Mouse (Mus musculus) thymus, adult 18-20 months (tissue): Measurements from ENCODE around the gene Dppa1.
"Not testable (repeated sequence)": the region's sequence is repeated elsewhere in the genome, so short reads cannot be mapped to it uniquely, and the experiment has no call there.

Experiments
- DNase-seq, 2 experiments: peaks; one replicate each; pipeline ENCODE4 v3.0.0; 2022; ENCODE audit warnings: mixed read lengths in 2 of 2

Dppa1 gene

GRCm38 (mm10) chr11:46629211-46629795, at the start of gene Dppa1:
Gene Dppa1, minus strand, starts transcription at chr11:46629261.
- DNase-seq = no peak

GRCm38 (mm10) chr11:46667938-46668337, 38.9 kb upstream of the Dppa1 start:
- no peak for DNase-seq

- no peak for DNase-seq
Observed at GRCm38 (mm10) chr11:46667105-46667504, 38.0 kb upstream of the Dppa1 start.

GRCm38 (mm10) chr11:46665599-46666522, 36.8 kb upstream of the Dppa1 start:
- DNase-seq = no peak

- no peak for DNase-seq
Observed at GRCm38 (mm10) chr11:46663215-46663614, 34.2 kb upstream of the Dppa1 start.

- no peak for DNase-seq
Observed at GRCm38 (mm10) chr11:46652476-46652875, 23.4 kb upstream of the Dppa1 start.

- DNase-seq = not testable (repeated sequence)
Observed at GRCm38 (mm10) chr11:46649655-46650054, 20.6 kb upstream of the Dppa1 start.

GRCm38 (mm10) chr11:46644824-46645223, 15.8 kb upstream of the Dppa1 start:
- DNase-seq = no peak

GRCm38 (mm10) chr11:46636568-46636967, 7.5 kb upstream of the Dppa1 start:
- DNase-seq = no peak

- not testable (repeated sequence) for DNase-seq
Observed at GRCm38 (mm10) chr11:46635516-46635915, 6.5 kb upstream of the Dppa1 start.

GRCm38 (mm10) chr11:46631635-46632034, 2.6 kb upstream of the Dppa1 start:
- no peak for DNase-seq

- DNase-seq = no peak
Observed at GRCm38 (mm10) chr11:46620414-46621168, 8.5 kb downstream of the Dppa1 start.

GRCm38 (mm10) chr11:46619929-46620328, 9.1 kb downstream of the Dppa1 start:
- no peak for DNase-seq

- DNase-seq = no peak
Observed at GRCm38 (mm10) chr11:46592416-46592815, 36.6 kb downstream of the Dppa1 start.

GRCm38 (mm10) chr11:46582741-46583140, 46.3 kb downstream of the Dppa1 start:
- no peak for DNase-seq

- DNase-seq = no peak
Observed at GRCm38 (mm10) chr11:46580428-46580827, 48.6 kb downstream of the Dppa1 start.

- DNase-seq = no peak
Observed at GRCm38 (mm10) chr11:46578771-46579281, 50.2 kb downstream of the Dppa1 start.

- DNase-seq = no peak
Observed at GRCm38 (mm10) chr11:46571327-46571726, 57.7 kb downstream of the Dppa1 start, which contains the start of gene BC053393. Gene BC053393, plus strand, starts transcription at chr11:46571536.

GRCm38 (mm10) chr11:46569107-46569506, 60.0 kb downstream of the Dppa1 start:
- no peak for DNase-seq

GRCm38 (mm10) chr11:46565967-46566366, 63.1 kb downstream of the Dppa1 start:
- DNase-seq = no peak

- DNase-seq = no peak
Observed at GRCm38 (mm10) chr11:46564671-46565070, 64.4 kb downstream of the Dppa1 start.

GRCm38 (mm10) chr11:46561096-46561495, 68.0 kb downstream of the Dppa1 start:
- no peak for DNase-seq
